Mouse (Mus musculus) kidney, embryonic 14.5 days (tissue): ENCODE results near the gene Syn3. TPM values are rescaled to one million over a fixed set of nuclear protein-coding genes. Genes with fewer than 3 reads are reported as not detected.

Source experiments
- ATAC-seq: fragments of 200-750 bp; cut with Nextera tagmentation; 2 replicates; pipeline ENCODE4 v1.8.0; 2017; ENCODE audit warnings: moderate number of reproducible peaks, mild to moderate bottlenecking, moderate TSS enrichment, moderate library complexity; ENCODE audit not compliant: low FRiP score, low TSS enrichment
- H3K27ac ChIP-seq: fragments of 300-500 bp; sonication (generic); 2 replicates; pipeline ENCODE4 v1.5.1; 2014; ENCODE audit warnings: low read depth, mild to moderate bottlenecking, low read length, moderate library complexity, mixed read lengths
- H3K27me3 ChIP-seq: fragments of 300-500 bp; sonication (generic); 2 replicates; pipeline ENCODE4 v1.6.1; 2014; ENCODE audit warnings: mild to moderate bottlenecking, low read length; ENCODE audit not compliant: control insufficient read depth, insufficient read depth
- H3K36me3 ChIP-seq: fragments of 300-500 bp; sonication (generic); 2 replicates; pipeline ENCODE4 v1.6.1; 2014; ENCODE audit warnings: low read length, mixed read lengths; ENCODE audit not compliant: control insufficient read depth, insufficient read depth
- H3K4me1 ChIP-seq: fragments of 300-500 bp; sonication (generic); 2 replicates; pipeline ENCODE4 v1.6.1; 2014; ENCODE audit warnings: low read length, mixed read lengths; ENCODE audit not compliant: control insufficient read depth, insufficient read depth
- H3K4me2 ChIP-seq: fragments of 300-500 bp; sonication (generic); replicated peaks from 2 replicates; pipeline ENCODE4 v1.6.1; 2014; ENCODE audit warnings: low read depth, mild to moderate bottlenecking, low read length
- H3K4me3 ChIP-seq: fragments of 300-500 bp; sonication (generic); 2 replicates; pipeline ENCODE4 v1.5.1; 2014; ENCODE audit warnings: mild to moderate bottlenecking, low read length
- H3K9ac ChIP-seq: fragments of 300-500 bp; sonication (generic); 2 replicates; pipeline ENCODE4 v1.6.1; 2014; ENCODE audit warnings: low read depth, mild to moderate bottlenecking, low read length, moderate library complexity
- H3K9me3 ChIP-seq: fragments of 300-500 bp; sonication (generic); 2 replicates; pipeline ENCODE4 v1.6.1; 2016; ENCODE audit warnings: low read length; ENCODE audit not compliant: control insufficient read depth
- WGBS: fragments of 180-500 bp; shearing (Covaris S2); extraction: QIAGEN DNeasy Blood & Tissue Kit; methylation state at CpG from one replicate; pipeline ENCODE4 v1.1.7; 2014; 5-methylcytosine and 5-hydroxymethylcytosine counted together
- polyA plus RNA-seq: library from polyadenylated mRNA; unstranded; fragments of >200 nt; fragmentation: Nextera tagmentation; extraction: Ambion mirVana; gene quantifications from 2 replicates; pipeline ENCODE4 v1.2.1, GENCODE M21; 2014

Gene Syn3
- polyA plus RNA-seq, 1 experiment from 2014 or later, result 8.4 TPM

DNA sequence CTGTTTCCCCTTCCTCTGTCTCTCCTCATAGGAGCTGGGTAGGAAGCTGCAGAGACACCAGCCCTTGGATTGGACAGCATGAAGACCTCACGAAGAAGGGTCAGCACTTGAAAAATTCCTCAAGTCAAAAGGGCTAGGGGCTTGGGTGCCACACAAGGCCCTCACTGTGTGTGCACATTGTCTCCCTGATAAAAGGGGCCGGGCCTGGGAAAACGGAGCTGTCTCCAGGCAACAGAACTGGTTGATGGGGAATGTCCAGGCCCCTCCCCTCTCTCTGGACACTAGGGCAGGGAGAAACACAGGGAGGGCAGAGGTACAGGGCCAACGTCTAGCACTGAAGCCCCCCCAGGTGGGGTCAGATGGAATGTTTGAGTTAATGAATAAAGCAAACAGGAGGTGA, 41.5 kb downstream of the Syn3 start:
- Histone ChIP-seq H3K9ac (no peak overlapping the region), H3K4me1 (no peaks in the 10 kb centered on the region), H3K4me3 (no peak overlapping the region), H3K36me3 (no peaks in the 10 kb centered on the region), H3K9me3 (no peaks in the 10 kb centered on the region), H3K4me2 (no peak overlapping the region), H3K27ac (no peak overlapping the region), H3K27me3 (no peaks in the 10 kb centered on the region)
- ATAC-seq, result no peak
- WGBS, result 47% methylated on average over 4 of the region's 4 CpGs

- no peak for ATAC-seq
- Histone ChIP-seq H3K4me1 (no peaks in the 10 kb centered on the region), H3K4me2 (no peak overlapping the region), H3K4me3 (no peak overlapping the region), H3K27me3 (no peaks in the 10 kb centered on the region), H3K9ac (no peak overlapping the region), H3K27ac (no peak overlapping the region), H3K9me3 (no peaks in the 10 kb centered on the region), H3K36me3 (no peaks in the 10 kb centered on the region)
- WGBS, result 44% methylated on average over 5 of the region's 5 CpGs
These were observed 43.2 kb downstream of the Syn3 start for GRCm38 (mm10) chr10:86455296-86456055.

GRCm38 (mm10) chr10:86452326-86452995, 46.2 kb downstream of the Syn3 start:
- no peaks in the 10 kb centered on the region for H3K4me1 ChIP-seq
- peak; percentile 81 for ATAC-seq
- WGBS, result 45% methylated on average over 6 of the region's 6 CpGs
- H3K9ac ChIP-seq, result no peak overlapping the region
- H3K4me2 ChIP-seq, result no peak overlapping the region
- H3K36me3 ChIP-seq, result no peaks in the 10 kb centered on the region
- no peaks in the 10 kb centered on the region for H3K9me3 ChIP-seq
- H3K27ac ChIP-seq, result no peak overlapping the region
- H3K4me3 ChIP-seq, result no peak overlapping the region
- H3K27me3 ChIP-seq, result no peaks in the 10 kb centered on the region

DNA sequence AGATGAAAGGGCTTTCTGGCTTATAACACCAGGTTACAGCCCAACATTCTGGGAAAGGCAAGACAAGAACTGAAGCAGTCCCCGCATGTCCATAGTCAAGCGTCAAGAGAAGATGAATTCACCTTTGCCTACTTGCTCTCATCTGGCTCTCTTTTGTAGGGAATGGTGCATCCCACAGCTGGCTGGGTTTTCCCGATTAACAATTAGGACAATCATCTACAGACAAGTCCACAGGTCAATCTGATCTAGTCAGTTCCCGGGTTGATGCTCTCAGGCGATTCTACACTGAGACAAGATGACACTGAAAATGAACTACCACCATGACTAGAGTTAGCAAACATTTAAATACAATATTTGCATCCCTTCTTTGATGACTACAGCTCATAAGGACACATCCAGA, 47.4 kb downstream of the Syn3 start:
- 91% methylated on average over 5 of the region's 5 CpGs for WGBS
- H3K27ac ChIP-seq, result no peak overlapping the region
- no peak for ATAC-seq
- no peak overlapping the region for H3K4me3 ChIP-seq
- H3K9me3 ChIP-seq, result no peaks in the 10 kb centered on the region
- no peaks in the 10 kb centered on the region for H3K36me3 ChIP-seq
- H3K4me2 ChIP-seq, result no peak overlapping the region
- 0 out of 2 replicates have a peak, but pooled peaks cover 3% of the 10 kb centered on the region for H3K27me3 ChIP-seq
- no peaks in the 10 kb centered on the region for H3K4me1 ChIP-seq
- no peak overlapping the region for H3K9ac ChIP-seq

- no peaks in the 10 kb centered on the region for H3K4me1 ChIP-seq
- no peaks in the 10 kb centered on the region for H3K36me3 ChIP-seq
- no peak overlapping the region for H3K27ac ChIP-seq
- H3K9me3 ChIP-seq, result no peaks in the 10 kb centered on the region
- 0 out of 2 replicates have a peak, but pooled peaks cover 3% of the 10 kb centered on the region for H3K27me3 ChIP-seq
- no peak overlapping the region for H3K4me3 ChIP-seq
- no peak overlapping the region for H3K9ac ChIP-seq
- no peak overlapping the region for H3K4me2 ChIP-seq
- ATAC-seq, result no peak
These were observed 52.0 kb downstream of the Syn3 start for GRCm38 (mm10) chr10:86446649-86447048.

DNA sequence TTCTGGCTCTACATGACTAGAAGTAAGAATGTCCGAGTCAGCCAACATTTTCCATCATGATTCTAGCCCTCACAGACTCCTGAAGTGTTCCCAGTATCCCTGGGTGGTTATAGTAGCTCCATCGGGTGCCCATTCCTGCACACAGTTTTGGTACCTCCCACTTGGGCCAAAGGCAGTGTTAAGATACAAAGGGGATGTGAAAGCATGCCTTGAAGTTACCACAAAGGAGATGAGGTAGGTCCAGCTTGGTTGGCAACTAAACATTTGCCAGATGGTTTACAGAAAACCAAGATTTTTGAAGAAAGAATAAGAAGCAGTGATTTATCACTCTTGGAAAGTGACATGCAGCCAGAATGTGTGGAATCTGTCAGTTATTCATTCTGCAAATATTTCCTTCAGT, 53.5 kb downstream of the Syn3 start:
- WGBS, result 90% methylated on average over 2 of the region's 2 CpGs
- H3K27ac ChIP-seq, result no peak overlapping the region
- 0 out of 2 replicates have a peak, but pooled peaks cover 3% of the 10 kb centered on the region for H3K27me3 ChIP-seq
- ATAC-seq, result no peak
- no peak overlapping the region for H3K4me3 ChIP-seq
- H3K36me3 ChIP-seq, result no peaks in the 10 kb centered on the region
- no peaks in the 10 kb centered on the region for H3K9me3 ChIP-seq
- H3K4me1 ChIP-seq, result no peaks in the 10 kb centered on the region
- no peak overlapping the region for H3K4me2 ChIP-seq
- no peak overlapping the region for H3K9ac ChIP-seq

DNA sequence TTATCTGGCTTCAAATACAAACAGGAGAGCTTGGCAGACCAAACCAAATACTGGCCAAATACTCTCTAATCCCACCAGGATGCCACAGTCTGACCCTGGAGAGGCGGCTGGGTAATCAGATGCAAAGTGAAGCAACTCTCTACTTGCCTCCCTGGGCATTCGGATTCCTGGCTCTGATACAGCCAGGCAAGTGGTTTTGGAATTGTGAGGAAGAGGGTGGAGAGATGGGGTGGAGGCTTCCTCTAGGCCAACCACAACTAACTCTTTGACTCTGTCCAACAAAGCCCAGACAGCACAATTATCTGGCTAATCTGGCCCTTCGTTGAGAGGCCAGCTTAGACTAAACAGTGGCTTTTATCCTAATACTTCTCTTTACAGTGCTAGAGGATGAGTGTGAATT, 54.0 kb downstream of the Syn3 start:
- Histone ChIP-seq H3K27ac (no peak overlapping the region), H3K9me3 (no peaks in the 10 kb centered on the region), H3K4me2 (no peak overlapping the region), H3K4me1 (no peaks in the 10 kb centered on the region), H3K4me3 (no peak overlapping the region), H3K36me3 (no peaks in the 10 kb centered on the region), H3K27me3 (0 out of 2 replicates have a peak, but pooled peaks cover 3% of the 10 kb centered on the region), H3K9ac (no peak overlapping the region)
- 68% methylated on average over 3 of the region's 3 CpGs for WGBS
- ATAC-seq, result no peak

DNA sequence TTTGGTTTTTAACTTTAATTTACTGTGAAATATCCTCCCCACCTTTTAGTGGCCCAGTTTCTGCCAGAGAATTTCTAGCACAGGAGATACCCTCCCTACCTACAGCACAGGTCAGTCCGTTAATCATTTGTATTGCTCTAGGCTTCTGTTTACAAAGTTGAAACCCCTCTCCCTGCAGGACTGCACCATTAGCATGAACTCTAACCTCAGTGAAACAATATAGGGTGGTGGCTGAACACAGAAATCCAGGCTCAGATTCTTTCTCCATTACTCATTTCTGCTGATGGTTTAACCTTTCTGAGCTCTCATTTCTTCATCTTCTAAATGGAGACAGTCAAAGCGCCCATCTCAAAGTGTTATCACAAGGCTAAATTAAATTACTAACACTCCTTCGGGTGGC, 56.9 kb downstream of the Syn3 start:
- H3K27me3 ChIP-seq, result no peaks in the 10 kb centered on the region
- H3K9ac ChIP-seq, result no peak overlapping the region
- no peaks in the 10 kb centered on the region for H3K4me1 ChIP-seq
- no peaks in the 10 kb centered on the region for H3K36me3 ChIP-seq
- no peak overlapping the region for H3K4me3 ChIP-seq
- peak; percentile 81 for ATAC-seq
- 30% methylated on average over 3 of the region's 3 CpGs for WGBS
- no peak overlapping the region for H3K27ac ChIP-seq
- H3K4me2 ChIP-seq, result no peak overlapping the region
- no peaks in the 10 kb centered on the region for H3K9me3 ChIP-seq

DNA sequence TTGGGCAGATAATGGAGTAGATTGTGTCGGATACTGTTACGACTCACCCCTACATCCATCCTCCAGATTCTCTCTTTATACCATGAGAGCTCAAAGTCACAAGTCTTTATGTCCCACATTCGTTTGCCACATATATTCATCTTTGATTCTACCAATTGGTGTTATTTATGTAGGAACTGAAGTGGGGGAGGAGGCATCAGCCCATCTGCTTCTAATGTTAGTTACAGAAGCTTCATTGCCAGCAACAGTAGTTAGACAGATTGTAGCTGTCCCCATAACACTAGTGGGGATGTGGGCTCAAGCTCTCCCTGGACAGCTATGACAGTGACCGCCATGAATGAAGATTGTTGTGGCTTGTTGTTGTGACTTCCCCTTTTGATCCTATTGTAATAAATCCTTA, 59.1 kb downstream of the Syn3 start:
- H3K9ac ChIP-seq, result no peak overlapping the region
- H3K4me1 ChIP-seq, result no peaks in the 10 kb centered on the region
- H3K36me3 ChIP-seq, result no peaks in the 10 kb centered on the region
- no peak overlapping the region for H3K27ac ChIP-seq
- no peaks in the 10 kb centered on the region for H3K27me3 ChIP-seq
- WGBS, result 86% methylated on average over 4 of the region's 4 CpGs
- H3K9me3 ChIP-seq, result no peaks in the 10 kb centered on the region
- no peak overlapping the region for H3K4me2 ChIP-seq
- no peak overlapping the region for H3K4me3 ChIP-seq
- ATAC-seq, result no peak
